Mouse (Mus musculus) subcutaneous adipose tissue, adult 2 months (tissue): Measurements from ENCODE around the gene Polr3c. TPM values are rescaled to one million over a fixed set of nuclear protein-coding genes. Genes with fewer than 3 reads are reported as not detected.

Experiments used
- polyA plus RNA-seq: library from polyadenylated mRNA; depleted of rRNA; stranded (reverse); fragments of >200 nt; gene quantifications from 2 replicates; pipeline ENCODE4 v1.2.3, GENCODE M21; 2012; ENCODE audit warnings: low replicate concordance; rRNA removed

Gene Polr3c
- 30.5 and 35.1 TPM in 2 replicates for polyA plus RNA-seq

DNA sequence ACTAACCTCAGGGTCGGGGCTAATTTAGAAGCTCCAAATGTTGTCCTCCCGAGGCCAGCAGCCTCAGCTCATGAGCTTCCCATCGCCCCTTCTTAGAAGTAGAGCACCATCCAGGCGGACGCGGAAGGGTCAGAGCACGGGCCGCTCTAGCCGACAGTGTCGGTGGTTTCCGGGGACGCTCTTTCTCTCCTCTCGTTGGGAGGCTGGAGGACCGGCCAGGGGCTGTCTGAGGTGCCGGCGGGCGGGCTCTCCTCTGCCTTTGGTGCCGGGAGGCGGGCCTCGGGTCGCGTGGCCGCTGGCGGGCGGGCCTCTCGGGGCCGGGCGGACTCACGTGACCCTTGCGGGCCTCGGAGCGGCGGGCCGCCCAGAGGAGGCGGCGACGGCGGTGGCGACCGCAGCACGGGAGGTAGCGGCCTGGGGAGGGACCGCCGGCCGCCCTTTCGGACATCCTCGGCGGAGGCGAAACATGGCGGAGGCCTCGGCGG is at the start of gene Polr3c, which contains the start of gene Rnf115:
TSS of gene Polr3c (minus strand) at position 286 of the 485 bp plus-strand sequence.
TSS of gene Rnf115 (plus strand) at position 322 of the 485 bp plus-strand sequence.

DNA sequence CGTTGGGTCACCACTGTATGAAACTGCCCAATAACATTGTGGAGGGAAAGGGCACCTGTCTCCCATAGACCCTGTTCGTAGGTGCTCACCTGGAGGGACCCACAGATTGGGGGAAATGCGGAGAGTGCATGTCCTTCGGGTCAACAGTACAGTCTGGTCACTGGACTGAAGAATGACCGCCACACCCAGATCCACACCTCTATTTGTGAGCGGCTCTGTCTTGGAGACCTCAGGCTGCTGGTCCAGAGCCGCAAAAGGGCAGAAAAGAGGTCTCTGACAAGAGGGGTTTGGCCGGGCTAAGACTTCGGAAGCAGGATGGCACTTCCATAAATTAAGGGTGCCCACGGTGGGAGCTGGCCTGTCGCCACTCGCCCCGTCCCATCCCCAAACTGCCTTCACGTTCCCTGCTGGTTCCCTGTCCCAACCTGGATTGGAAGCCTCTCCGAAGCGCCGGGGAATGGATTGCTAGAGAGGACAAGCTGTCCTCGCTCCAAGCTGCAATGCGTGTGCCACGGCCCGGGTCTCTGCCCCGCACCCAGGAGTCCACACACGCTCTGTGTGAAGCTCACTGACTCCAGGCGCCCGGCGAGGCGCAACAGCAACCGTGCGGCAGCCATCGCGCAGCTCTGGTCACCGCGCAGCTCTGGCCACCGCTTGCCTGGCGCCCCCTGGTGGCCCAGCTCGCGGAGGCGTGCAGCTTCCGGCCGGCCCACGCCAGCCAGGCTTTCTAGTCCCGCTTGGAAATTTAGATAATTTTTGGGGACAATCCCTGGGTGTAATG is 19.3 kb downstream of the Polr3c start, which contains the start of gene Nudt17:
TSS of gene Nudt17 (minus strand) at position 660 of the 781 bp plus-strand sequence.

DNA sequence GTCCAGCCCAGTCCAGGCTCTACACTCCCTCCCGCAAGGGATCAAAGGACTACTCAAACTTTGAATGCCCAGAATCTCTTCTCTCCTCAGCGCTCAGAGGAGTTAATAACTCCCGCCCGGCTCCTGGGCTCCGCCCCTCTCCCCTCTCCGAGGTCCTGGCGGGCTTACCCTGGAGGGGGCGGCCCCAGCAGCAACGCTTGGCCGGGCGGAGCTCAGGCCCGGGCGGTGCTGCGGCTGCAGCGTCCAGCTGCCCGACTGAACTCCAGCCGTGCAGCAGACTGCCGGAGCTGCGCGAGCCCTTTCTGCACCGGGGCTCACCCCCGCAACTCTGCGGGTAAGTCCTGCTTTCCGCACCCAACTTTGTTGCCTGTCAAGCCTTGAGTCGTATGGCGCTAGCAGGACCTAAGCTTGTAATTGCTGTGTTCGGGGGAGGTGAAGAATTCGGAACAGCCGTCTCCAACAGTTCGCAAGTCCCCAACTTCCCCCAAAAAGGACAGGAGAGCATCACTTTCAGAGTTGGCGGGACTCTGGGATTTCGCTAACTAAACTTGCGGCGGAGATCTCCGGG is 31.1 kb downstream of the Polr3c start, which contains the start of gene Pias3:
TSS of gene Pias3 (plus strand) at position 187 of the 568 bp plus-strand sequence.

DNA sequence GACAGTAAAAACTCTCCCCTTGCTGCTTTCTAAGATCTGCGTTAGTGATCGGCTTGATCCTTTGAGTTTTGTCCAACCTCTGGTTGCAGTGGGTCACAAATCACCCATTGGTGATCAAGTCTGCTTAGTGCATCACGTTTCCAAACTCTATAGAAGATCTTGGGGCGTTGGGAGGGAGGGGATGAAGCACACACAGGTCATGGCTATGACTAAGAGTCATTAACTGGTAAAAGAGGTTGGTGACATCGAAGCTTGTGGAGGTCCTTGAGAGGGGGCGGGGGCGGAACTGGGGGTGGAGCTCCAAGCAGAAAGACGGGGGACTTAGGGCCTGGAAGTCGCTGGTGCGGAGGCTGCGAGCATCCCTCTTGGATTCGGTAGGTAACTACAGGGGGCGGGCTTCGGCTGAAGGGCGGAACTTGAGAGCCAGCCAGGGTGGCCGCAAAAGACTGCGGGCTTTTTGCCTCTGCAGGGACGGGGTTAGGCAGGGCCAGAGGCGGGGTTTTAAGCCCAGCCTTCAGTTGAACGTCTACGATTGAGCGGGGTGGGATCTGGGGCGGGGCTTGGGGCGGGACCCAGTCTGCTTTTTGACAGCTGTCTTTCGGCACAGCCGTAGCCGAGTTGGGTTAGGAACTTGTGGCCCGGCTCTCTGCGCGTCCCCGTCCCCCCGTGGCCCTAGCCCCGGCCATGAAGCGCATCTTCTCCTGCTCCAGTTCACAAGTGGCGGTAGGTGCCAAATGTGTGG is 57.5 kb downstream of the Polr3c start, which contains the start of gene Ankrd35:
TSS of gene Ankrd35 (plus strand) at position 405 of the 742 bp plus-strand sequence.

Other genes with a start within 250 kb of the Polr3c start
- gene Hfe2, start 202.5 kb downstream of the Polr3c start, polyA plus RNA-seq = 1.1 and 2.2 TPM in 2 replicates
- 658 and 2,424 TPM in 2 replicates for gene Txnip, start 169.7 kb downstream of the Polr3c start, polyA plus RNA-seq
- gene Gm16253, start 150.6 kb downstream of the Polr3c start, polyA plus RNA-seq = not detected in 2 replicates
- 19.1 and 23.0 TPM in 2 replicates for gene Polr3gl, start 133.4 kb downstream of the Polr3c start, polyA plus RNA-seq
- 0.47 and 3.2 TPM in 2 replicates for gene Ankrd34a, start 131.0 kb downstream of the Polr3c start, polyA plus RNA-seq
- 32.1 and 54.9 TPM in 2 replicates for gene Lix1l, start 126.5 kb downstream of the Polr3c start, polyA plus RNA-seq
- 6.5 and 11.3 TPM in 2 replicates for gene Rbm8a, start 97.7 kb downstream of the Polr3c start, polyA plus RNA-seq
- 65.1 and 70.1 TPM in 2 replicates for gene Pex11b, start 92.3 kb downstream of the Polr3c start, polyA plus RNA-seq
- 0.20 and 0.36 TPM in 2 replicates for gene Gm42957, start 92.2 kb downstream of the Polr3c start, polyA plus RNA-seq
- gene Itga10, start 82.0 kb downstream of the Polr3c start, polyA plus RNA-seq = 3.0 and 6.4 TPM in 2 replicates
- 2.7 and 7.8 TPM in 2 replicates for gene Ankrd35, start 57.5 kb downstream of the Polr3c start, polyA plus RNA-seq
- 39.3 and 72.2 TPM in 2 replicates for gene Pias3, start 31.2 kb downstream of the Polr3c start, polyA plus RNA-seq
- 2.6 and 4.0 TPM in 2 replicates for gene Nudt17, start 19.1 kb downstream of the Polr3c start, polyA plus RNA-seq
- 15.7 and 20.7 TPM in 2 replicates for gene Rnf115, start within 50 bp of the Polr3c start, polyA plus RNA-seq
- 0.10 TPM in 1 of 2 replicates, not detected in the other for gene Pdzk1, start 101.7 kb upstream of the Polr3c start, polyA plus RNA-seq
- 0.20 and 0.89 TPM in 2 replicates for gene Cd160, start 101.7 kb upstream of the Polr3c start, polyA plus RNA-seq
- gene Gja5, start 177.1 kb upstream of the Polr3c start, polyA plus RNA-seq = 16.0 and 36.3 TPM in 2 replicates
- 20.1 and 26.3 TPM in 2 replicates for gene Gpr89, start 177.7 kb upstream of the Polr3c start, polyA plus RNA-seq
- gene Gja8, start 198.4 kb upstream of the Polr3c start, polyA plus RNA-seq = 0.06 TPM in 1 of 2 replicates, not detected in the other